Mouse (Mus musculus) WW6 (cell line): ENCODE data around the gene Bcat1.

Source experiments
- DNase-seq: peaks from one replicate; pipeline ENCODE4 v3.0.0-alpha.2; 2013; ENCODE audit warnings: low read depth, low spot score

The Bcat1 gene

GRCm38 (mm10) chr6:144944435-144945365 lies 131.3 kb downstream of the Bcat1 start:
- no peak for DNase-seq
